Mouse (Mus musculus) embryonic fibroblast, embryonic 13.5 days (primary cell): ENCODE measurements around the gene Cyp2u1.

Source experiments
- CTCF ChIP-seq: IDR thresholded peaks from 2 replicates; pipeline ENCODE4 v1.5.1; 2011; ENCODE audit warnings: mild to moderate bottlenecking, control low read depth, low read length, moderate library complexity, borderline replicate concordance; ENCODE audit not compliant: insufficient read depth
- POLR2A ChIP-seq: IDR thresholded peaks from 2 replicates; pipeline ENCODE4 v1.6.1; 2011; ENCODE audit warnings: low read depth, mild to moderate bottlenecking, control low read depth, low read length, moderate library complexity

GRCm38 (mm10) chr3:131310572-131310971 lies 7.5 kb upstream of the Cyp2u1 start:
- TF ChIP-seq CTCF (no peak), POLR2A (no peak)
